Mouse (Mus musculus) cerebellum, adult 8-10 months (tissue): ENCODE data around the gene Morc1.

Experiments used
- DNase-seq: peaks from one replicate; pipeline ENCODE4 v3.0.0; 2022

Morc1 gene

GRCm38 (mm10) chr16:48630466-48630865 is 199.4 kb downstream of the Morc1 start:
- DNase-seq: no peak

GRCm38 (mm10) chr16:48632351-48632750 is 201.3 kb downstream of the Morc1 start:
- DNase-seq: no peak

- DNase-seq: no peak
These were observed 215.2 kb downstream of the Morc1 start for GRCm38 (mm10) chr16:48646246-48646645.

- DNase-seq: no peak
These were observed 240.7 kb downstream of the Morc1 start for GRCm38 (mm10) chr16:48671696-48672095.

GRCm38 (mm10) chr16:48672664-48673063 is 241.6 kb downstream of the Morc1 start:
- no peak for DNase-seq

- DNase-seq: peak; percentile 62
These were observed 244.6 kb downstream of the Morc1 start for GRCm38 (mm10) chr16:48675607-48676006.

GRCm38 (mm10) chr16:48676205-48676604 is 245.2 kb downstream of the Morc1 start:
- no peak for DNase-seq

- no peak for DNase-seq
These were observed 246.3 kb downstream of the Morc1 start for GRCm38 (mm10) chr16:48677381-48677780.

- DNase-seq: no peak
These were observed 247.0 kb downstream of the Morc1 start for GRCm38 (mm10) chr16:48678029-48678428.
